Mouse (Mus musculus): ENCODE measurements around the gene Ddi2. TPM values are rescaled to one million over a fixed set of nuclear protein-coding genes. Genes with fewer than 3 reads are reported as not detected.
"Not testable (repeated sequence)": the region's sequence is repeated elsewhere in the genome, so short reads cannot be mapped to it uniquely, and the experiment has no call there.

The Ddi2 gene
- 27.3 and 27.4 TPM in 2 replicates for polyA plus RNA-seq (2016; fragmentation: Nextera tagmentation; extraction: Ambion mirVana)

- WGBS: under 1% methylated on average over 105 of the region's 105 CpGs
- peaks cover 23% of the 10 kb centered on the region for H3K36me3 ChIP-seq (replicated peaks)
- no peaks in the 10 kb centered on the region for H3K9me3 ChIP-seq
- H3K4me3 ChIP-seq: peak within 1 kb of the TSS; percentile 100
- H3K4me1 ChIP-seq: peaks cover 28% of the 10 kb centered on the region
- no peaks in the 10 kb centered on the region for H3K27me3 ChIP-seq (ENCODE audit: poor library complexity, severe bottlenecking)
- H3K27ac ChIP-seq: peak within 1 kb of the TSS; percentile 96
- peak; percentile 83 for DNase-seq (ENCODE audit: extremely low spot score, low spot score)
These were observed at the start of gene Ddi2 for GRCm38 (mm10) chr4:141722731-141723672. Ddi2 (minus strand) TSS chr4:141723419.

GRCm38 (mm10) chr4:141773019-141773418, 49.8 kb upstream of the Ddi2 start:
- 88% methylated on average over 4 of the region's 4 CpGs for WGBS
- H3K36me3 ChIP-seq (replicated peaks): peaks cover 98% of the 10 kb centered on the region
- not testable (repeated sequence) for H3K4me1 ChIP-seq; H3K4me3 ChIP-seq; H3K9me3 ChIP-seq; DNase-seq (ENCODE audit: extremely low spot score, low spot score); H3K27me3 ChIP-seq (ENCODE audit: poor library complexity, severe bottlenecking); H3K27ac ChIP-seq

- Histone ChIP-seq H3K36me3 (replicated peaks) (peaks cover 99% of the 10 kb centered on the region), H3K4me3 (no peak overlapping the region), H3K27ac (no peak overlapping the region), H3K27me3 (ENCODE audit: poor library complexity, severe bottlenecking) (no peaks in the 10 kb centered on the region), H3K9me3 (no peaks in the 10 kb centered on the region), H3K4me1 (no peaks in the 10 kb centered on the region)
- no peak for DNase-seq (ENCODE audit: extremely low spot score, low spot score)
- 96% methylated on average over 8 of the region's 8 CpGs for WGBS
These were observed 48.6 kb upstream of the Ddi2 start for GRCm38 (mm10) chr4:141771823-141772222.

GRCm38 (mm10) chr4:141769501-141770160, 46.4 kb upstream of the Ddi2 start:
- peaks cover 96% of the 10 kb centered on the region for H3K36me3 ChIP-seq (replicated peaks)
- no peaks in the 10 kb centered on the region for H3K27me3 ChIP-seq (ENCODE audit: poor library complexity, severe bottlenecking)
- no peak overlapping the region for H3K4me3 ChIP-seq
- no peaks in the 10 kb centered on the region for H3K9me3 ChIP-seq
- no peak for DNase-seq (ENCODE audit: extremely low spot score, low spot score)
- WGBS: 95% methylated on average over 8 of the region's 8 CpGs
- no peak overlapping the region for H3K27ac ChIP-seq
- H3K4me1 ChIP-seq: no peaks in the 10 kb centered on the region

GRCm38 (mm10) chr4:141767353-141768036, 44.3 kb upstream of the Ddi2 start:
- no peak overlapping the region for H3K4me3 ChIP-seq
- 85% methylated on average over 19 of the region's 19 CpGs for WGBS
- H3K36me3 ChIP-seq (replicated peaks): peaks cover 96% of the 10 kb centered on the region
- DNase-seq (ENCODE audit: extremely low spot score, low spot score): no peak
- no peak overlapping the region for H3K27ac ChIP-seq
- no peaks in the 10 kb centered on the region for H3K27me3 ChIP-seq (ENCODE audit: poor library complexity, severe bottlenecking)
- no peaks in the 10 kb centered on the region for H3K4me1 ChIP-seq
- H3K9me3 ChIP-seq: no peaks in the 10 kb centered on the region

GRCm38 (mm10) chr4:141766668-141767352, 43.6 kb upstream of the Ddi2 start:
- H3K4me3 ChIP-seq: no peak overlapping the region
- H3K27me3 ChIP-seq (ENCODE audit: poor library complexity, severe bottlenecking): no peaks in the 10 kb centered on the region
- no peaks in the 10 kb centered on the region for H3K9me3 ChIP-seq
- H3K4me1 ChIP-seq: no peaks in the 10 kb centered on the region
- H3K36me3 ChIP-seq (replicated peaks): peaks cover 97% of the 10 kb centered on the region
- no peak overlapping the region for H3K27ac ChIP-seq
- no peak for DNase-seq (ENCODE audit: extremely low spot score, low spot score)
- WGBS: 92% methylated on average over 19 of the region's 19 CpGs

- no peak overlapping the region for H3K4me3 ChIP-seq
- H3K27ac ChIP-seq: no peak overlapping the region
- no peaks in the 10 kb centered on the region for H3K27me3 ChIP-seq (ENCODE audit: poor library complexity, severe bottlenecking)
- no peak for DNase-seq (ENCODE audit: extremely low spot score, low spot score)
- H3K9me3 ChIP-seq: no peaks in the 10 kb centered on the region
- H3K4me1 ChIP-seq: no peaks in the 10 kb centered on the region
- peaks cover 97% of the 10 kb centered on the region for H3K36me3 ChIP-seq (replicated peaks)
- 91% methylated on average over 8 of the region's 8 CpGs for WGBS
These were observed 43.1 kb upstream of the Ddi2 start for GRCm38 (mm10) chr4:141766316-141766667.

- no peaks in the 10 kb centered on the region for H3K9me3 ChIP-seq
- no peak overlapping the region for H3K27ac ChIP-seq
- peaks cover 90% of the 10 kb centered on the region for H3K36me3 ChIP-seq (replicated peaks)
- no peaks in the 10 kb centered on the region for H3K4me1 ChIP-seq
- H3K27me3 ChIP-seq (ENCODE audit: poor library complexity, severe bottlenecking): no peaks in the 10 kb centered on the region
- DNase-seq (ENCODE audit: extremely low spot score, low spot score): no peak
- WGBS: 93% methylated on average over 3 of the region's 3 CpGs
- H3K4me3 ChIP-seq: no peak overlapping the region
These were observed 41.8 kb upstream of the Ddi2 start for GRCm38 (mm10) chr4:141765008-141765407.

- WGBS: 93% methylated on average over 12 of the region's 12 CpGs
- Histone ChIP-seq H3K4me1 (no peaks in the 10 kb centered on the region), H3K27me3 (ENCODE audit: poor library complexity, severe bottlenecking) (no peaks in the 10 kb centered on the region), H3K27ac (no peak overlapping the region), H3K9me3 (no peaks in the 10 kb centered on the region), H3K36me3 (replicated peaks) (peaks cover 74% of the 10 kb centered on the region), H3K4me3 (no peak overlapping the region)
- DNase-seq (ENCODE audit: extremely low spot score, low spot score): no peak
These were observed 40.3 kb upstream of the Ddi2 start for GRCm38 (mm10) chr4:141763476-141763875.

GRCm38 (mm10) chr4:141762102-141762598, 38.9 kb upstream of the Ddi2 start:
- Histone ChIP-seq H3K36me3 (replicated peaks) (peaks cover 61% of the 10 kb centered on the region), H3K27me3 (ENCODE audit: poor library complexity, severe bottlenecking) (no peaks in the 10 kb centered on the region), H3K27ac (no peak overlapping the region), H3K4me1 (no peaks in the 10 kb centered on the region), H3K9me3 (no peaks in the 10 kb centered on the region), H3K4me3 (no peak overlapping the region)
- 93% methylated on average over 13 of the region's 13 CpGs for WGBS
- DNase-seq (ENCODE audit: extremely low spot score, low spot score): no peak

- WGBS: 91% methylated on average over 4 of the region's 4 CpGs
- Histone ChIP-seq H3K36me3 (replicated peaks) (peaks cover 49% of the 10 kb centered on the region), H3K27ac (no peak overlapping the region), H3K27me3 (ENCODE audit: poor library complexity, severe bottlenecking) (no peaks in the 10 kb centered on the region), H3K4me3 (no peak overlapping the region), H3K9me3 (no peaks in the 10 kb centered on the region), H3K4me1 (no peaks in the 10 kb centered on the region)
- DNase-seq (ENCODE audit: extremely low spot score, low spot score): no peak
These were observed 37.7 kb upstream of the Ddi2 start for GRCm38 (mm10) chr4:141760942-141761341.

GRCm38 (mm10) chr4:141758874-141759542, 35.8 kb upstream of the Ddi2 start:
- no peak overlapping the region for H3K27ac ChIP-seq
- no peaks in the 10 kb centered on the region for H3K4me1 ChIP-seq
- H3K9me3 ChIP-seq: no peaks in the 10 kb centered on the region
- no peak overlapping the region for H3K4me3 ChIP-seq
- peaks cover 33% of the 10 kb centered on the region for H3K36me3 ChIP-seq (replicated peaks)
- no peaks in the 10 kb centered on the region for H3K27me3 ChIP-seq (ENCODE audit: poor library complexity, severe bottlenecking)
- WGBS: 79% methylated on average over 6 of the region's 6 CpGs
- no peak for DNase-seq (ENCODE audit: extremely low spot score, low spot score)

Measured in forebrain, embryonic 10.5 days (tissue).